Mouse (Mus musculus): ENCODE data around the gene Ctdspl. TPM values are rescaled to one million over a fixed set of nuclear protein-coding genes. Genes with fewer than 3 reads are reported as not detected.

Gene Ctdspl
- polyA plus RNA-seq, 1 experiment: 8.1 TPM

- H3K27me3 ChIP-seq (ENCODE audit: control insufficient read depth, insufficient read depth, low read length): no peaks in the 10 kb centered on the region
- TF ChIP-seq CTCF (IDR thresholded peaks at IDR 0.05; ENCODE audit: control insufficient read depth, insufficient read depth, insufficient replicate concordance, low read depth, low read length) (no peak), POLR2A (IDR thresholded peaks at IDR 0.05; ENCODE audit: control insufficient read depth, low read depth, low read length) (no peak)
- H3K4me1 ChIP-seq (ENCODE audit: control insufficient read depth, insufficient read depth, low read length): peaks cover 3% of the 10 kb centered on the region
- H3K4me3 ChIP-seq (ENCODE audit: control insufficient read depth, low read depth, low read length): no peak overlapping the region
- no peak overlapping the region for H3K27ac ChIP-seq (ENCODE audit: control insufficient read depth, insufficient read depth, low read depth, low read length)
- no peaks in the 10 kb centered on the region for H3K36me3 ChIP-seq (ENCODE audit: control insufficient read depth, insufficient read depth, low read length)
Measured at GRCm38 (mm10) chr9:118984650-118985432, 58.6 kb downstream of the Ctdspl start.

DNA sequence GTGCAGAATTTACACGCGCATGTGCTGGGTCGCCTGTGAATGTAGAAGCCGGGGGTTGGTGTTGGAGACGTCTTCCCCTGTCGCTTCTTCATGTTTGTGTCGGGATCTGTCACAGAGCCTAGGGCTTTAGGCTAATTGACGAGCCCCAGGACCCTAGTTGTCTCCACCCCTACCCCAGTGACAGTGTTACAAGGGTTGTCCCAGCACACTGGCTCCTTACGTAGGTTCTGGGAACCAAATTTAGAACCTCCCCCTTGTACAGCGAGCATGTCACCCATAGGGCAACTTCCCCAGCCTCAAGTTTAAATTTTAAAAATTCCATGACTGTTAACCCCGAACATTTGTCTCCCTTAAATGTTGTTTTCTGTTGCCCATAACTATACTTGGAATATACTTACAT is 60.0 kb downstream of the Ctdspl start:
- no peak for TF ChIP-seq POLR2A (IDR thresholded peaks at IDR 0.05; ENCODE audit: control insufficient read depth, low read depth, low read length)
- no peak for TF ChIP-seq CTCF (IDR thresholded peaks at IDR 0.05; ENCODE audit: control insufficient read depth, insufficient read depth, insufficient replicate concordance, low read depth, low read length)
- Histone ChIP-seq H3K4me3 (ENCODE audit: control insufficient read depth, low read depth, low read length) (no peak overlapping the region), H3K27me3 (ENCODE audit: control insufficient read depth, insufficient read depth, low read length) (no peaks in the 10 kb centered on the region), H3K27ac (ENCODE audit: control insufficient read depth, insufficient read depth, low read depth, low read length) (no peak overlapping the region), H3K36me3 (ENCODE audit: control insufficient read depth, insufficient read depth, low read length) (no peaks in the 10 kb centered on the region), H3K4me1 (ENCODE audit: control insufficient read depth, insufficient read depth, low read length) (peaks cover under 1% of the 10 kb centered on the region)

DNA sequence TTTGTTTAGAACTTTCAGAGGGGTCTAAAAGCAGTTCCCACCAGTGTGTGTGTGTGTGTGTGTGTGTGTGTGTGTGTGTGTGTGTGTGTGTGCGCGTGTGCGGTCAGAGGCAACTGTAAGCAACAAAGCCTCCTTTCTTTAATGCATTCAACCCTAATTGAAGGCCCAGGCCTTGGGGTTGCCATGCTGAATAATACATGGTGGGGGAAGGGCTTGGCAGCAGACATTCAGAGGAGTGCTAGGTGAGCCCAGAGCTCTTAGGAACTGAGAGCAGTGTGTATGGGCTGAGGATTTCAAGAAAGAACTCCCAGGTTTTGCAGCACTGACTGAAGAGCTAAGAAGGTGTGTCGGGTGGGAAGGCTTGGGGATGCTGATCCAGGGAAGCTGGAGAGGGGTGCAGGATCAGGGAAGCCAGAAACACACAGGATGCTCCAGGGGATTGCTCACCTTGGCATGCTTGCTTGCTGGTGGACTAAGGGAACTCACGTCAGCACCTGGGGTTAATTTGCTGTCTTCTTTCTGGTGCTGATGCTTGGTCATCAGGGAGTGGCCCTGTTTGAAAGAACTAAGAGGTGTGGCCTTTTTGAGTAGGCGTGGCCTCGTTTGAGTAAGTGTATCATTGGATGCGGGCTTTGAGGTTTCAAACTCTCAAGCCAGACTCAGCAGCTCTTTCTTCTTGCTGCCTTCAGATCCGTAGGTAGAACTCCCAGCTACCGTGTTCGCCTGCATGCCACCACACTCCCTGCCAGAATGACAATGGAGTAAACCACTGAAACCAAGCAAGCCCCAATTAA is 62.7 kb downstream of the Ctdspl start:
- no peak for TF ChIP-seq POLR2A (IDR thresholded peaks at IDR 0.05; ENCODE audit: control insufficient read depth, low read depth, low read length)
- no peak for TF ChIP-seq CTCF (IDR thresholded peaks at IDR 0.05; ENCODE audit: control insufficient read depth, insufficient read depth, insufficient replicate concordance, low read depth, low read length)
- Histone ChIP-seq H3K36me3 (ENCODE audit: control insufficient read depth, insufficient read depth, low read length) (no peaks in the 10 kb centered on the region), H3K27ac (ENCODE audit: control insufficient read depth, insufficient read depth, low read depth, low read length) (no peak overlapping the region), H3K4me3 (ENCODE audit: control insufficient read depth, low read depth, low read length) (no peak overlapping the region), H3K4me1 (ENCODE audit: control insufficient read depth, insufficient read depth, low read length) (peaks cover 7% of the 10 kb centered on the region), H3K27me3 (ENCODE audit: control insufficient read depth, insufficient read depth, low read length) (no peaks in the 10 kb centered on the region)

GRCm38 (mm10) chr9:118990490-118990889 is 64.2 kb downstream of the Ctdspl start:
- no peak overlapping the region for H3K4me3 ChIP-seq (ENCODE audit: control insufficient read depth, low read depth, low read length)
- TF ChIP-seq POLR2A (IDR thresholded peaks at IDR 0.05; ENCODE audit: control insufficient read depth, low read depth, low read length): no peak
- no peak for TF ChIP-seq CTCF (IDR thresholded peaks at IDR 0.05; ENCODE audit: control insufficient read depth, insufficient read depth, insufficient replicate concordance, low read depth, low read length)
- H3K4me1 ChIP-seq (ENCODE audit: control insufficient read depth, insufficient read depth, low read length): peaks cover 15% of the 10 kb centered on the region
- no peaks in the 10 kb centered on the region for H3K27me3 ChIP-seq (ENCODE audit: control insufficient read depth, insufficient read depth, low read length)
- no peaks in the 10 kb centered on the region for H3K36me3 ChIP-seq (ENCODE audit: control insufficient read depth, insufficient read depth, low read length)
- no peak overlapping the region for H3K27ac ChIP-seq (ENCODE audit: control insufficient read depth, insufficient read depth, low read depth, low read length)

- no peak overlapping the region for H3K4me3 ChIP-seq (ENCODE audit: control insufficient read depth, low read depth, low read length)
- no peak overlapping the region for H3K27ac ChIP-seq (ENCODE audit: control insufficient read depth, insufficient read depth, low read depth, low read length)
- TF ChIP-seq CTCF (IDR thresholded peaks at IDR 0.05; ENCODE audit: control insufficient read depth, insufficient read depth, insufficient replicate concordance, low read depth, low read length) (no peak), POLR2A (IDR thresholded peaks at IDR 0.05; ENCODE audit: control insufficient read depth, low read depth, low read length) (no peak)
- H3K27me3 ChIP-seq (ENCODE audit: control insufficient read depth, insufficient read depth, low read length): no peaks in the 10 kb centered on the region
- H3K4me1 ChIP-seq (ENCODE audit: control insufficient read depth, insufficient read depth, low read length): peaks cover 15% of the 10 kb centered on the region
- no peaks in the 10 kb centered on the region for H3K36me3 ChIP-seq (ENCODE audit: control insufficient read depth, insufficient read depth, low read length)
Measured at GRCm38 (mm10) chr9:118991750-118992585, 65.7 kb downstream of the Ctdspl start.

GRCm38 (mm10) chr9:118992586-118992955 is 66.3 kb downstream of the Ctdspl start:
- no peaks in the 10 kb centered on the region for H3K36me3 ChIP-seq (ENCODE audit: control insufficient read depth, insufficient read depth, low read length)
- H3K4me1 ChIP-seq (ENCODE audit: control insufficient read depth, insufficient read depth, low read length): peaks cover 15% of the 10 kb centered on the region
- no peak overlapping the region for H3K4me3 ChIP-seq (ENCODE audit: control insufficient read depth, low read depth, low read length)
- no peaks in the 10 kb centered on the region for H3K27me3 ChIP-seq (ENCODE audit: control insufficient read depth, insufficient read depth, low read length)
- H3K27ac ChIP-seq (ENCODE audit: control insufficient read depth, insufficient read depth, low read depth, low read length): no peak overlapping the region
- no peak for TF ChIP-seq POLR2A (IDR thresholded peaks at IDR 0.05; ENCODE audit: control insufficient read depth, low read depth, low read length)
- TF ChIP-seq CTCF (IDR thresholded peaks at IDR 0.05; ENCODE audit: control insufficient read depth, insufficient read depth, insufficient replicate concordance, low read depth, low read length): no peak

All from testis, adult 2 months (tissue).